Mouse (Mus musculus): Measurements from ENCODE around the gene Sufu.

The Sufu gene

GRCm38 (mm10) chr19:46434591-46434990 is 37.9 kb downstream of the Sufu start:
- DNase-seq = peak; percentile 71

DNA sequence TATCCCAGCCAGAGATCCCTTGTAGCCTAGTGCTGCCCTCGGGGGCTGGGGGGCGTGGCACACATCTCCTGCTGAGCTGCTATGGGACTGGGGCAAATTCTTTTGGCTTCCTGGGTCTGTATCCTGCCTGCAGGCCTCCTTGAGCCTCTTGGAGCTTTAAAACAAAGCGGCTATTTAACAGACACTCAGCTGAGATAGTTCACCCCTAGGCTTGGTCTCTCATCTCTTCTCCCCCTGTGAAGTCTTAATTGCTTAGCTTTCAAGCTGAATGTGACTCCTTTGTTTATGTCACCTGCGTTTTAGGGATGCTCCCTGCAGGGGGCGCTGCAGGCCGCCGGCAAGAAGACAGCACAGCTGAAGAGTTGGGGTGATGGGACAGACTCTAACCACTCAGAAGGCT is 38.8 kb downstream of the Sufu start:
- peak; percentile 67 for DNase-seq

- DNase-seq = no peak
Observed at GRCm38 (mm10) chr19:46443509-46443908, 46.8 kb downstream of the Sufu start.

- peak; percentile 92 for DNase-seq
Observed at GRCm38 (mm10) chr19:46444209-46444608, 47.5 kb downstream of the Sufu start.

DNA sequence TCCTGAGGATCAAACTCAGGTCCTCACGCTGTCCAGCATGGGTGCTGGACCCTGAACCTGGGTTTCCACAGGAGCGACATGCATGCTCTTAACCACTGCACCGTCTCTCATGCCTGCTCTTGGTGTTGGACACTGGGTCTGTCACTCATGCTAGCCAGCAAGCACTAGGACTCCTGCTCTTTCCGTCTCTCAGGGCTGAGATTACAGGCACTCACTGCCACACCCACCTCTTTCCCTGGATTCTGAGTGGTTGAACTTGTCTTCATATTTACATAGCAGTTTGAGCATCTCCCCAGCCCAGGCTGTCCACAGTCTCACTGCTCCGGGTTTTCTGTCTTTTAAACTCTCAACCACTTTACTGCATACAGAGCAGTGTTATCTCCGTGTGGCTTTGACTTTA is 48.9 kb downstream of the Sufu start:
- DNase-seq = no peak

DNA sequence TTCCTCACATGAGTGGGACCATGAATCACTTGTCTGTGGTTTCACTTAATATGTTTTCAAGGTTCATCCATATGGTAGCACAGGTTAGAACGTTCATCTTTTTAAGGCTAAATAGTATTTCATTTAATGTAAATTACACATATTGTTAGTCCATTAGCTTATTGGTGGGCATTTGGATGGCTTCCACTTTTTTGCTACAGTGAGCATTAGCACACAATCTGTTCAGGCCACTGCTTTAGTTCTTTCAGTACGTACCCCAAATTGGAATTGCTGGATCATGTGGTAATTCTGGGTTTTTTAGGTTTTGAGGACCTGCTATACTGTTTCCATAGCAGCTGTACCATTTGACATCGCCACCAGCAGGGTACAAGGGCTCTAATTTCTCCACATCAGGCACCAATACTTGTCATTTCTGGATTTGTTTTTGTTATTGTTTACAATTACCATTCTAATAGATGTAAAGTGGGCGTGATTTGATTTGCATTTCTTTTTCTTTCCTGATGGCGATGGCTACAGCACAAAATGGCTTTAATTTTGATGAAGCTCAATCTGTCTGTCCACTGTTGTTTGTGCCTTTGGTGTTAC is 49.8 kb downstream of the Sufu start:
- no peak for DNase-seq

DNA sequence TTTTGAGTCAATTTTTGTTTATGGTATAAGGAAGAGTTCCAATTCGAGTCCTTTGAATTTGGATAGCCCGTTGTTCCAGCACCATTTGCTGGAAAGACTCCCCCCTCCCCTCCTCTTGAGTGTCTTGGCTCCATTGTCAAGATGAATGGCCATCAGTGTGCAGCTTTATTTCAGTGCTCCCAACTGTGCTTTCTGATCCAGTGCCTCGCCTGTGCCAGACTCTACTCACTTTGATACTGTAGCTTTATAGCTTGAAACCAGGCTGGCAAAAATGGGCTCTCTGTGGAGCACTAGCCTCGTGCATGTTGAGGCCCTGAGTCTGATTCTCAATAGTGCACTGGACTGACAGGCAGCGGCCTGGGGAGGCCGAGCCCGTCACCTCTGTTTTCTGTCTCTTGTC is 50.4 kb downstream of the Sufu start:
- DNase-seq = peak; percentile 35

GRCm38 (mm10) chr19:46447911-46448310 is 51.2 kb downstream of the Sufu start:
- DNase-seq = no peak

- DNase-seq = no peak
Observed at GRCm38 (mm10) chr19:46449261-46450005, 52.7 kb downstream of the Sufu start.

GRCm38 (mm10) chr19:46452052-46452827 is 55.5 kb downstream of the Sufu start:
- peak; percentile 75 for DNase-seq

DNA sequence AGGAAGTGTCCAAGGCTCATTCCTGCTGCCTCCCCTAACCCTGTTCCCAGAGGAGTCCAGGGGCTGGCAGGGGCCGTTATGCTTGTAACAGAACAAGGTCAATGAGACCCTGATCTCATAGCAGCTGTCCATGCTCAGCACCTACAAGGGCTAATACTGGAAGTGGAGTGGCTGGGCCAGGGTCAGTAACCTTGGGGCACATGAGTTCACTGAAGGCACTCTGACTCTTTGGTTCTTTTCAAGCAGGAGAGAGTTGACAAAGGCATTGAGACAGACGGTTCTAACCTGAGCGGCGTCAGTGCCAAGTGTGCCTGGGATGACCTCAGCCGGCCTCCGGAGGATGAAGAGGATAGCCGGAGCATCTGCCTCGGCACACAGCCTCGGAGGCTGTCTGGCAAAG is 56.2 kb downstream of the Sufu start:
- no peak for DNase-seq

DNA sequence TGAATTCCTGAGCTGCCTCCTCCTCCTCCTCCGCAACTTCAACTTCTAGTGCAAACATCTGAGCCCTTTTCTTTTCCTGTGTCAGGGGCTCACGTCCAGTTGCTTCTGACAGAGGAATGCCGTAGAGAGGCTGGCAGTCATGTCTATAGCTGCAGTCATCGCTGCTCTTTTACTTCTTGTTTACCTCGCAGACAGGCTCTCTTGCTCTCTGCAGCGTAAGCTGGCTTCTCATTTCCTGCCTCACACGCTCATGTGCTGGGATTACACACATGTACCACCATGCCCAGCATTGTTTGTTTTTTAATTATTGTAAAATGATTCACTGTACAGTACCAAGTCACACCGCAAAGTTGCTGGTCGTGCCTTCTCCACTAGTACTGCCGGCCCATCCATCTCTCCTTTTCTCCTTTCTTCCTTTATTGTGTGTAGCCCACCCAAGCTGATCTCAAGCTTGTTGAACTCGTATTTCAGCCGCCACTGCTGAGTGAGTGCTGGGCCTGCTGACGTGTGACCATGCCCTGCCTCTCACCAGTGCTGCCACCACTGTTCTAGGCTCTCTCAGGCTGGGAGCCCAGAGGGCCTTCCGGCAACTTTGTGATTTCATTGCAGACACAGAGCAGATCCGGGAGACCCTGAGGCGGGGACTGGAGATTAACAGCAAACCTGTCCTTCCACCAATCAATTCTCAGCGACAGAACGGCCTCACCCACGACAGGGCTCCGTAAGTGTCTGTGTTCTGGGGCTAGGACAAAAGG is 57.6 kb downstream of the Sufu start:
- DNase-seq = no peak

GRCm38 (mm10) chr19:46455032-46455431 is 58.3 kb downstream of the Sufu start:
- DNase-seq = no peak

GRCm38 (mm10) chr19:46455556-46455955 is 58.9 kb downstream of the Sufu start:
- no peak for DNase-seq

DNA sequence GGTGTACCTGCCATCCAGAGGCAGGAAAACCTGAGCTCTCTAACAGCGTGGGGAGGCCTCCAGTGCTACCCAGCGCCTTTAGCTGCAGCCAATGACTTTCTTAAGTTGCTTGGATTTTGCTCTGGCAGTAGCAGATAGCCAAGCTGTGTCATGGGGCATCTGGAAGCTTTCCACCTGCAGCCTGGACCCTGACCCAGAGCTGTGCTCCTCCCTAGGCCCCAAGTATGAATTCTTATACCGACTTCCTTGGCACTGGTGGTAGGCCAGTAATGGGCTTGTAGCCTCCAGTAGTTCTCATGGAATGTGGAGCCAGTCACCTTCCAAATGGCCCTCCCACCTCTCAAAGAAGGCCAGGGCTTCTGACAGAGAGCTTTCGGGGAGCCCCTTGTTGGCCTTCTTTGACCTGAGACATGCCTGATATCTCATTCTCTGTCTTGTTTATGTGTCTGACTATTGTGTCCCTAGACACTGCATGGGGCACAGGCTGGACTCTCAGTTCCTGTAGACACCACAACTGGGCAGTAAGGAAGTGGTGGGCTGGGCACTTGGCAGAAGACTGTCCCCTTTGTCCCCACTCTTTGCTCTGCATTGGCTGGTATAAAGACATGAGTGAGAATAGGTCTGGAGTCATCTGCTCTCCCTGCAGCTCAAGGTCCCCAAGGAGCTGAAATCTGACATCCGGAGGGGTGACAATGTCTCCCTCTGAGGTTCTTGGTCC is 59.5 kb downstream of the Sufu start:
- no peak for DNase-seq

DNA sequence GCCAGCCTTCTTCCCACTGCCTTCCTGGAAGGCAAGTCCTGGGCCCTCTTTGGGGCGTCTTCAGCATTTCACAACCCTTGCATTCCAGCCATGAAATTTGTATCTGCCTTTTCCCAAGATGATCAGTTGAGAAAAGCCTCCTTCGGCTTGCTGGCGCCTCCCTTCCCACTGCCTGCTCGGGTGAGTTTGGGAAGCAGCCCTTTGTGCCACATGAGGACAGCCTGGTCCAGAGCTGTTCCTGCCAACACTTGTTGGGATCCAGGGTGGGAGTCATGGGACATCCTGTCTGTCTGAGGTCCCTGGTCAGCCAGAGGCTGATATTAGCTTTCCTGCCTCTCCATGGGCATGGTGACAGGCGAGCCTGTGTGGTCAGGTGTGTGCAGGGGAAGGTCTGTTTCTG is 61.1 kb downstream of the Sufu start:
- no peak for DNase-seq

DNA sequence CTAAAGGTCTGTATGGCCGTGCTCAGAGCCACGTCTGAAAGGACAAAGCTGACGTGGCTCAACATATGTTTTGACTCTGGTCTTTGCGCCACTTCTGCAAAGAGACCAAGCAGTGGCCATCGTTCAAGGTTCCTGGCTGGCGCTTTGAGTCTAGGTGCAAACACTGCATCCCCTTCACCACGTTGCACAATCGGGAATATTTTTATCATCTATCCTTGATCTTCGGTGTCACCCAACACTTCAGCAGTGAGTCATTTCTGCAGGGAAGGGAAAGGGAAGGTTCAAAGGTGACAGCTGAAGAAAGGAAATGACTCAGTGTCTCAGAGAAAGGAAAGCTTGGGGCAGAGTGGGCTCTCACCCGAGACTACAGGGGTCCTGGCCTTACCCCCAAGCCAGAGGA is 62.6 kb downstream of the Sufu start:
- DNase-seq = no peak

GRCm38 (mm10) chr19:46459889-46460288 is 63.2 kb downstream of the Sufu start:
- DNase-seq = no peak

GRCm38 (mm10) chr19:46462574-46462973 is 65.9 kb downstream of the Sufu start:
- no peak for DNase-seq

DNA sequence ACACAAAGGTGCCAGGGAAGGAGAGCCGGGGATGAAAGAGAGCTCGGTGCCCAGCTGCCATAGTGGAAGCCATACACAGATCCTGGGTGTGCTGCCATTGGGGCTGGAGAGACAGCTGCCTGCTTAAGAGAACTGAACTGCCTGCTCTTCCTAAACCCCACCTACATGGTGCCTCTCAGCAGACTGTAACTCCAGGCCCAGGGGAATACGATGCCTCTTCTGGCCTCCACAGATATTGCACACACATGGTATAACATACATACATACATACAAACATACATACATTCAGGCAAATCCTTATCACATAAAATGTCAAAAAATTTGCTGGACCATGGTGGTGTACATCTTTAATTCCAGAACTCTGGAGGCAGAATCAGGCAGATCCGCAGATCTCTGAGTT is 66.8 kb downstream of the Sufu start:
- no peak for DNase-seq

- no peak for DNase-seq
Observed at GRCm38 (mm10) chr19:46466160-46466559, 69.5 kb downstream of the Sufu start.

DNA sequence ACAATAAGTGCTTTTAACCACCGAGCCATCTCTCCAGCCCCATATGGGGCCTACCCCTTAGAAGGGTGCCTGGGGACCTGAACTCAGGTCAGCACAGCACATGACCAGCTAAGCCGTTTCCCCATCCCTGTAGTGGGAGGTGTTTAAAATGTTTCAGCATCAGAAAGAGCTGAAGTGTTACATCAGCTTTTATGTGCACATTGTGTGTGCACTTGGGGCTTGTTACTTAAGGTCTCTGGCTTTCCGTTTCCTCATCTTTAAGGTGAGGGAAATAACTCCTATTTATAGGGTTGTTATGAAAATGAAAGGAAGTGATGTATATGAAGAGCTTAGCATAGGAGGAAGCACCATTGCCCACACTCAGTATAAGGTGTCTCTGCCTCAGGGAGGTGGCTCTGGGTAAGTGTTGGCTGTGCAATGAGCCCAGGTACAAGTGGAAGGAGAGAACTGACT is 70.4 kb downstream of the Sufu start:
- DNase-seq = no peak
